Mouse (Mus musculus): ENCODE measurements around the gene Armh1. TPM values are rescaled to one million over a fixed set of nuclear protein-coding genes. Genes with fewer than 3 reads are reported as not detected.
"Not testable (repeated sequence)": the region's sequence is repeated elsewhere in the genome, so short reads cannot be mapped to it uniquely, and the experiment has no call there.

Gene Armh1
- polyA plus RNA-seq, 1 experiment from 2014 or later = 0.33 TPM

DNA sequence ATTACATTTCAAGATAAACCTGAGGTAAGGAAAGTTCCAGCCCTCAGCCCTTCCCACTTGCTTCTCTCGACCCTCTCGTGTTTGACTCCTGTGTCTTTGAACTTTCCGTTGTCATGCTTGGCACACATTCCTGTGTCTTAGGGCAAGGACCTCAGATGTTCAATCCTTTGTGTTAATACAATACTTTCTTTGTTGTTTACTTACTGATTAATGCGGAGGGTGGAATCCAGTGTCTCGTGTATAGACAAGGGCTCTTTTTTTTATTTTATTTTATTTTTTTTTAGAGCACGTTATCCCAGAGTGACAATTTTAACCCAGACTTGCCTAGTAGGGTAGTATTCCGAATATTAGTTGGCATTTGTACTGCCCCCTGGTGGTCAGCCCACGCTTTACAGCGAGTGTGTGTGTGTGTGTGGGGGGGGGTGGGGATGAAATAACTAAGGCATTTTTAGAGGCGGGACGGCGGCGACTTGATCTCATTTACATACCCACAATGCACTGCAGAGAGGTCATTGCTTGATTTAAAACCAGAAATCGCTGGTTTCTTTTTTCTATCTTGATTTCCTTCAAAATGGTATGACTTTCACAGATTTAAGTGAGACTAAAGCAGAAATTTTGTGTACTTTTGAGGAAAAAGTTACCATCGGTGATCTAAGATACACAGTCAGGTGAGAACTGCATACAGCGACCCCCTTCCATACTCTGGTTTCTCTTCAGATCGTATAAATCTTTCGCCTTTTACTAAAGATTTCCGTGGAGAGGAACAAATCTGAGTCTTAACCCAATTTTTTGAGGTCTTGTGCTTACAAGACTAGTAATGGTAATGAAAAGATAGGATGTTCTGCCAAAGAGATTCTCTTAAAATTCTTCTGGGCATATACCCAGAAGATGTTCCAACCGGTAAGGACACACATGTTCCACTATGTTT, 41.5 kb downstream of the Armh1 start:
- H3K9ac ChIP-seq = no peak overlapping the region
- H3K4me3 ChIP-seq (replicated peaks) = no peak overlapping the region
- H3K4me1 ChIP-seq = 0 out of 2 replicates have a peak, but pooled peaks cover 3% of the 10 kb centered on the region
- 0 out of 2 replicates have a peak overlapping the region, but pooled peaks have one; percentile 19 for H3K27ac ChIP-seq
- H3K36me3 ChIP-seq (replicated peaks) = no peaks in the 10 kb centered on the region
- peak; percentile 58 for ATAC-seq (ENCODE audit: low FRiP score)
- peaks cover 6% of the 10 kb centered on the region; the same call in 1 of the 2 replicates for H3K27me3 ChIP-seq
- no peak overlapping the region for H3K4me2 ChIP-seq
- 3% methylated on average over 20 of the region's 20 CpGs for WGBS
- no peaks in the 10 kb centered on the region for H3K9me3 ChIP-seq

DNA sequence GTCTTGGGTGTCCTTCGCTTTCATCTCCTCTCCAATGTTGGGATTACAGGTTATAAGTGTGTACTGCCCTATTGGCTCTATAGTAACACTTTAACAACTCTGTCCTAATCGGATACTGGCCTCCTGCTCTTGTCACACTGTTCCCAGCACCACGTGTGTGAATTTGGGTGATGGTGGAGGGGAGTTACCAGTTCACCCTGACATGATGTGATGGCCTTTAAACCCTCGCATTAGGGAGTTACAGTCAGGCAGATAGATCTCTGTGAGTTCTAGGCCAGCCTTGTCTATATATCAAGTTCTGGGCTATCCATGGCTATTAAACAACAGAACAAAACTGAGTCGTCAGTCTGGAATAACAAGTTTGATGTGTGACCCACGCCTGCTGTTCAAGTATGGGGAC, 42.3 kb downstream of the Armh1 start:
- H3K4me3 ChIP-seq (replicated peaks) = no peak overlapping the region
- ATAC-seq (ENCODE audit: low FRiP score) = no peak
- H3K9me3 ChIP-seq = no peaks in the 10 kb centered on the region
- H3K9ac ChIP-seq = no peak overlapping the region
- 77% methylated on average over 6 of the region's 6 CpGs for WGBS
- H3K4me1 ChIP-seq = 0 out of 2 replicates have a peak, but pooled peaks cover 3% of the 10 kb centered on the region
- no peaks in the 10 kb centered on the region for H3K36me3 ChIP-seq (replicated peaks)
- H3K4me2 ChIP-seq = no peak overlapping the region
- no peak overlapping the region for H3K27ac ChIP-seq
- peaks cover 6% of the 10 kb centered on the region; the same call in 1 of the 2 replicates for H3K27me3 ChIP-seq

DNA sequence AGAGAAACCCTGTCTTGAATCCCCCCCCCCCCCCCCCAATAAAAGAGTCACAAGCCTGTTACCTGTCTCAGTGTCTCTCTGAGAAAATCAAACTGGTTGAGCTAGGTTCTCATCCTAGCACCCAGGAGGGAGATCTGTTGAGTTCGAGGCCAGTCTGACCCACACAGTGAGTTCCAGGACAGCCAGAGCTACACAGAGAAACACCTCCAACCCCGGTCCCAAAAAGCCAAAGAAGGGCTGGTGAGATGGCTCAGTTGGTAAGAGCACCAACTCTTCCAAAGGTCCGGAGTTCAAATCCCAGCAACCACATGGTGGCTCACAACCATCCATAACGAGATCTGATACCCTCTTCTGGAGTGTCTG, 49.0 kb downstream of the Armh1 start:
- Histone ChIP-seq H3K27ac (peak overlapping the region; percentile 57), H3K9ac (0 out of 2 replicates have a peak overlapping the region, but pooled peaks have one; percentile 51), H3K4me1 (peaks cover 6% of the 10 kb centered on the region; the same call in 1 of the 2 replicates), H3K4me3 (replicated peaks) (no peak overlapping the region), H3K27me3 (no peaks in the 10 kb centered on the region), H3K4me2 (peak overlapping the region; percentile 48; the same call in 1 of the 2 replicates), H3K9me3 (no peaks in the 10 kb centered on the region), H3K36me3 (replicated peaks) (no peaks in the 10 kb centered on the region)
- ATAC-seq (ENCODE audit: low FRiP score) = no peak
- WGBS = 74% methylated on average over 4 of the region's 4 CpGs

GRCm38 (mm10) chr4:117202046-117202991, 49.6 kb downstream of the Armh1 start:
- Histone ChIP-seq H3K9ac (peak overlapping the region; percentile 51), H3K36me3 (replicated peaks) (no peaks in the 10 kb centered on the region), H3K4me1 (peaks cover 6% of the 10 kb centered on the region; the same call in 1 of the 2 replicates), H3K27ac (peak overlapping the region; percentile 57), H3K9me3 (no peaks in the 10 kb centered on the region), H3K4me3 (replicated peaks) (peak overlapping the region; percentile 22), H3K4me2 (peak overlapping the region; percentile 48), H3K27me3 (no peaks in the 10 kb centered on the region)
- ATAC-seq (ENCODE audit: low FRiP score) = peak; percentile 79
- under 1% methylated on average over 25 of the region's 25 CpGs for WGBS

- Histone ChIP-seq H3K27me3 (no peaks in the 10 kb centered on the region), H3K4me3 (replicated peaks) (no peak overlapping the region), H3K4me2 (no peak overlapping the region), H3K9ac (no peak overlapping the region), H3K27ac (no peak overlapping the region), H3K36me3 (replicated peaks) (no peaks in the 10 kb centered on the region), H3K4me1 (peaks cover 5% of the 10 kb centered on the region; the same call in 1 of the 2 replicates), H3K9me3 (no peaks in the 10 kb centered on the region)
- 96% methylated on average over 14 of the region's 14 CpGs for WGBS
- no peak for ATAC-seq (ENCODE audit: low FRiP score)
These were observed 60.1 kb downstream of the Armh1 start for GRCm38 (mm10) chr4:117191804-117192203.

GRCm38 (mm10) chr4:117190660-117191059, 61.3 kb downstream of the Armh1 start:
- no peak overlapping the region for H3K9ac ChIP-seq
- H3K4me2 ChIP-seq = no peak overlapping the region
- WGBS = 74% methylated on average over 7 of the region's 7 CpGs
- H3K27ac ChIP-seq = peak overlapping the region; percentile 81
- ATAC-seq (ENCODE audit: low FRiP score) = no peak
- H3K27me3 ChIP-seq = 0 out of 2 replicates have a peak, but pooled peaks cover 1% of the 10 kb centered on the region
- peaks cover 5% of the 10 kb centered on the region; the same call in 1 of the 2 replicates for H3K4me1 ChIP-seq
- no peaks in the 10 kb centered on the region for H3K36me3 ChIP-seq (replicated peaks)
- H3K9me3 ChIP-seq = no peaks in the 10 kb centered on the region
- H3K4me3 ChIP-seq (replicated peaks) = no peak overlapping the region

GRCm38 (mm10) chr4:117189856-117190543, 61.9 kb downstream of the Armh1 start:
- WGBS = under 1% methylated on average over 9 of the region's 9 CpGs
- Histone ChIP-seq H3K9me3 (no peaks in the 10 kb centered on the region), H3K36me3 (replicated peaks) (no peaks in the 10 kb centered on the region), H3K4me3 (replicated peaks) (peak overlapping the region; percentile 25; the same call in 1 of the 2 replicates), H3K27me3 (0 out of 2 replicates have a peak, but pooled peaks cover 8% of the 10 kb centered on the region), H3K9ac (peak overlapping the region; percentile 40), H3K4me1 (peaks cover 5% of the 10 kb centered on the region; the same call in 1 of the 2 replicates), H3K4me2 (peak overlapping the region; percentile 45), H3K27ac (peak overlapping the region; percentile 81)
- peak; percentile 92 for ATAC-seq (ENCODE audit: low FRiP score)

DNA sequence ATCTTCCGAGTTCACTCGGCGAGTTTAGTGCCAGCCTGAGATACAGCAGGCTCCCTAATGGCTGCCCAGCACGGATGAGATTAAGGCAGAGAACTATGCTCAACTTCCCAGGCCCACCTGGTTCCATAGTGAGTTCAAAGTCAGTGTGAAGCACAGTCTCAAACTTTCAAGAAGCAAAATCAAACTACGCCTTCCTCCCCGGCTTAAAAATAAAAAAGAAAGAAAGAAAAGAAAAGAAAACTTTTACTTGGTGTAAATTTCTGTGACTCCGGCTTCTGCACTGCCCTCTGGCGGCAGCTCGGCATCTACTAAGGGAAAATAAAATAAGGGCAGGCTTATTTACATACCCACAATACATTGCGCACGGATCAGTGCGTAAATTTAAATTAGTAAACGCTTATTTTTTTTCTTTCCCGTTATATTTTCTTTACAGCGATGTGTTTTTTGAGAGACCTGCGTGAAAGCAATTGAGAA, 62.5 kb downstream of the Armh1 start:
- Histone ChIP-seq H3K27me3 (0 out of 2 replicates have a peak, but pooled peaks cover 10% of the 10 kb centered on the region), H3K9me3 (no peaks in the 10 kb centered on the region), H3K9ac (peak overlapping the region; percentile 26; the same call in 1 of the 2 replicates), H3K4me1 (peaks cover 5% of the 10 kb centered on the region; the same call in 1 of the 2 replicates), H3K4me3 (replicated peaks) (peak overlapping the region; percentile 25), H3K4me2 (peak overlapping the region; percentile 45), H3K36me3 (replicated peaks) (no peaks in the 10 kb centered on the region), H3K27ac (peak overlapping the region; percentile 81; the same call in 1 of the 2 replicates)
- ATAC-seq (ENCODE audit: low FRiP score) = peak; percentile 73
- under 1% methylated on average over 16 of the region's 16 CpGs for WGBS

- peak overlapping the region; percentile 25 for H3K4me3 ChIP-seq (replicated peaks)
- 60% methylated on average over 3 of the region's 3 CpGs for WGBS
These were observed 63.0 kb downstream of the Armh1 start for GRCm38 (mm10) chr4:117188969-117189368.

DNA sequence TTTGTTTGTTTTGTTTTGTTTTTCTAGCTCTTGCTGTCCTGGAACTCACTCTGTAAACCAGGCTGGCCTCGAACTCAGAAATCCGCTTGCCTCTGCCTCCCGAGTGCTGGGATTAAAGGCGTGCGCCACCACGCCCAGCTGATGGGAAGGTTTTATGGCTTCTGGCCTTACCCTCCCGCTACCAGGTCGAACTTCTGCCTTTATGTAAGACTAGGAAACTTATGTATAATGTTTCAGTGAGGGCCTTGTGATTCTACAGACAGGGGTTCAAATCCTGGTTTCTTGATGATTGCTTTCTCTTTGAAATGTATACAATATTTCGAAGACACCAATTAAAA, 69.2 kb downstream of the Armh1 start:
- Histone ChIP-seq H3K4me2 (peak overlapping the region; percentile 56), H3K27ac (0 out of 2 replicates have a peak overlapping the region, but pooled peaks have one; percentile 50), H3K9ac (peak overlapping the region; percentile 59), H3K36me3 (replicated peaks) (peaks cover 23% of the 10 kb centered on the region), H3K4me3 (replicated peaks) (peak overlapping the region; percentile 72), H3K4me1 (peaks cover 13% of the 10 kb centered on the region)
- H3K9me3 ChIP-seq, H3K27me3 ChIP-seq: not testable (repeated sequence)
- WGBS = 13% methylated on average over 9 of the region's 9 CpGs
- peak; percentile 45 for ATAC-seq (ENCODE audit: low FRiP score)

More at GRCm38 (mm10) chr4:117188969-117189368, 63.0 kb downstream of the Armh1 start:
- H3K36me3 ChIP-seq (replicated peaks) = no peaks in the 10 kb centered on the region
- H3K4me2 ChIP-seq = peak overlapping the region; percentile 45
- no peak; the same call in 1 of the 2 replicates for ATAC-seq (ENCODE audit: low FRiP score)
- H3K9ac ChIP-seq = no peak overlapping the region
- peak overlapping the region; percentile 81; the same call in 1 of the 2 replicates for H3K27ac ChIP-seq
- no peaks in the 10 kb centered on the region for H3K9me3 ChIP-seq
- H3K4me1 ChIP-seq = peaks cover 5% of the 10 kb centered on the region; the same call in 1 of the 2 replicates
- 0 out of 2 replicates have a peak, but pooled peaks cover 10% of the 10 kb centered on the region for H3K27me3 ChIP-seq

All from forebrain, embryonic 12.5 days (tissue).